Mouse (Mus musculus) liver, postnatal 0 days (tissue): ENCODE measurements at regions not wholly inside any gene's neighbourhood (a gene's known extent, or its start where the extent isn't known, plus 50 kb on each side); places are given as distances from the start of the nearest gene placed in this dataset.

Experiments used
- CTCF ChIP-seq: sonication (generic); IDR thresholded peaks from 2 replicates; pipeline ENCODE4 v1.5.1; 2016; ENCODE audit warnings: antibody characterized with exemption, low read depth
- EP300 ChIP-seq: IDR thresholded peaks from 2 replicates; pipeline ENCODE4 v1.6.1; 2016; ENCODE audit warnings: antibody characterized with exemption, low read depth, mild to moderate bottlenecking

DNA sequence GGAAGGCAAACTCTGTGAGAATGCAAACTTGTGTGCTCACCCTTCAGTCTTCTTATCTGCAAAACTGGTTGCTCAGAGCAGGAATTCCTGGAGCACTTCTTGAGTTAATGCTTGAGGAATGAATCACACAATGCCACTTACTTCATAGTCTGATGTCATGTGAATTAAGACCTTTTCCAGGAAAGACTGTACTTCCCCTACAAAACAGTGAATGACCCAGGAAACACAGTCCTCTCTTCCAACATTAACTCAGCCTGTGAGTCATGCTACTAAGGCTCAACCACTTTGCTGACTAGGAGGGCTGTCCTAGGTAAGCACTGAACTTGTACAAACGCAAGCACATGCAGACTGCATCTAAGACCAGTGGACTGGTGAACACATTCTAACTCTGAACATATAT is 112.5 kb upstream of the Rnf32 start:
- TF ChIP-seq CTCF, result no peak
- TF ChIP-seq EP300, result no peak
